Mouse (Mus musculus) embryonic fibroblast, embryonic 13.5 days (primary cell): ENCODE measurements around the gene Sgpp1.

Experiments
- CTCF ChIP-seq: IDR thresholded peaks from 2 replicates; pipeline ENCODE4 v1.5.1; 2011; ENCODE audit warnings: mild to moderate bottlenecking, control low read depth, low read length, moderate library complexity, borderline replicate concordance; ENCODE audit not compliant: insufficient read depth
- POLR2A ChIP-seq: IDR thresholded peaks from 2 replicates; pipeline ENCODE4 v1.6.1; 2011; ENCODE audit warnings: low read depth, mild to moderate bottlenecking, control low read depth, low read length, moderate library complexity

GRCm38 (mm10) chr12:75678393-75678792 lies 57.1 kb downstream of the Sgpp1 start:
- no peak for TF ChIP-seq CTCF
- no peak for TF ChIP-seq POLR2A
